Comparison of ENCODE assay signal across 8 mouse cellular contexts in genomic region chr1:86703965-86704326, GRCm38 (mm10). TPM values are rescaled to one million over a fixed set of nuclear protein-coding genes. Genes with fewer than 3 reads are reported as not detected.
A peak's percentile ranks its signal among the peaks of the same experiment; 100 is the strongest.
DNase-seq lines count a peak whose midpoint lies in the region; ATAC-seq and TF ChIP-seq lines count a peak whose summit lies in the region.

No protein-coding gene starts in this region.

- TF ChIP-seq EP300 in liver, embryonic 14.5 days (IDR thresholded peaks at IDR 0.05; ENCODE audit: low read depth): no peak

- DNase-seq in heart, adult 11 months: no peak
- no peak for DNase-seq in liver, embryonic 14.5 days (ENCODE audit: low read depth in 3 of 3, low spot score in 3 of 3)
- no peak for DNase-seq in Muller cell, postnatal 12 days (ENCODE audit: inconsistent ontology term)
- no peak for DNase-seq in frontal cortex, postnatal 14 days (ENCODE audit: low spot score in 2 of 2)
- DNase-seq in thymus, postnatal 25 days: no peak

- no peak for TF ChIP-seq CTCF in E14TG2a.4 (conservative IDR thresholded peaks at IDR 0.05; ENCODE audit: low read length)
- TF ChIP-seq CTCF in liver, embryonic 14.5 days (IDR thresholded peaks at IDR 0.05; ENCODE audit: low read depth): no peak

- peak overlapping the region; percentile 77 for H3K4me2 ChIP-seq in heart, embryonic 12.5 days
- H3K4me2 ChIP-seq in forebrain, embryonic 13.5 days: peak overlapping the region; percentile 74
- peak overlapping the region; percentile 79 for H3K4me2 ChIP-seq in liver, embryonic 14.5 days (ENCODE audit: low read depth)

- H3K4me3 ChIP-seq in heart, embryonic 12.5 days: peak overlapping the region; percentile 91
- peak overlapping the region; percentile 93 for H3K4me3 ChIP-seq in E14TG2a.4 (replicated peaks; ENCODE audit: low read length)
- H3K4me3 ChIP-seq in forebrain, embryonic 13.5 days: peak overlapping the region; percentile 90
- peak overlapping the region; percentile 76 to 82 for H3K4me3 ChIP-seq in liver, embryonic 14.5 days (ENCODE audit: insufficient read depth in 1 of 2, low read depth in 2 of 2, low read length in 2 of 2)

- H3K9me3 ChIP-seq in heart, embryonic 12.5 days (replicated peaks): no peaks in the 10 kb centered on the region
- no peaks in the 10 kb centered on the region for H3K9me3 ChIP-seq in E14TG2a.4 (ENCODE audit: low read length)
- H3K9me3 ChIP-seq in forebrain, embryonic 13.5 days (replicated peaks): no peaks in the 10 kb centered on the region
- no peaks in the 10 kb centered on the region for H3K9me3 ChIP-seq in liver, embryonic 14.5 days (ENCODE audit: control insufficient read depth, low read length)

- H3K27me3 ChIP-seq in heart, embryonic 12.5 days (replicated peaks): no peaks in the 10 kb centered on the region
- peaks cover 2% of the 10 kb centered on the region for H3K27me3 ChIP-seq in E14TG2a.4 (ENCODE audit: insufficient read depth, low read length)
- H3K27me3 ChIP-seq in forebrain, embryonic 13.5 days: no peaks in the 10 kb centered on the region
- no peaks in the 10 kb centered on the region for H3K27me3 ChIP-seq in liver, embryonic 14.5 days (ENCODE audit: control insufficient read depth, insufficient read depth, low read length)

- no peaks in the 10 kb centered on the region for H3K36me3 ChIP-seq in heart, embryonic 12.5 days
- no peaks in the 10 kb centered on the region for H3K36me3 ChIP-seq in E14TG2a.4 (ENCODE audit: insufficient read depth, low read length)
- H3K36me3 ChIP-seq in forebrain, embryonic 13.5 days (ENCODE audit: poor library complexity, severe bottlenecking): no peaks in the 10 kb centered on the region
- H3K36me3 ChIP-seq in liver, embryonic 14.5 days (replicated peaks; ENCODE audit: control insufficient read depth, insufficient read depth, low read depth): no peaks in the 10 kb centered on the region

- peak overlapping the region; percentile 86 for H3K27ac ChIP-seq in heart, embryonic 12.5 days (ENCODE audit: poor library complexity, severe bottlenecking)
- H3K27ac ChIP-seq in forebrain, embryonic 13.5 days: peak overlapping the region; percentile 89
- H3K27ac ChIP-seq in liver, embryonic 14.5 days: peak overlapping the region; percentile 38

- ATAC-seq in heart, embryonic 12.5 days (ENCODE audit: insufficient number of reproducible peaks, low FRiP score): no peak
- no peak for ATAC-seq in forebrain, embryonic 13.5 days
- ATAC-seq in liver, embryonic 14.5 days (ENCODE audit: insufficient read depth): peak; percentile 56

- peak overlapping the region; percentile 92 for H3K9ac ChIP-seq in heart, embryonic 12.5 days
- peak overlapping the region; percentile 92 for H3K9ac ChIP-seq in forebrain, embryonic 13.5 days
- H3K9ac ChIP-seq in liver, embryonic 14.5 days (replicated peaks): peak overlapping the region; percentile 71

- H3K4me1 ChIP-seq in heart, embryonic 12.5 days (replicated peaks): peaks cover 9% of the 10 kb centered on the region
- peaks cover 21% of the 10 kb centered on the region for H3K4me1 ChIP-seq in E14TG2a.4 (replicated peaks; ENCODE audit: low read depth, low read length)
- peaks cover 20% of the 10 kb centered on the region for H3K4me1 ChIP-seq in forebrain, embryonic 13.5 days
- H3K4me1 ChIP-seq in liver, embryonic 14.5 days (replicated peaks; ENCODE audit: control insufficient read depth in 2 of 2, insufficient read depth in 2 of 2, low read length in 1 of 2): peaks cover 11 to 21% of the 10 kb centered on the region in 2 experiments; a peak in 3 of 4 replicates

- WGBS in heart, embryonic 12.5 days: under 1% methylated on average over 27 of the region's 27 CpGs
- under 1% methylated on average over 27 of the region's 27 CpGs for WGBS in forebrain, embryonic 13.5 days
- WGBS in liver, embryonic 14.5 days (ENCODE audit: insufficient replicate concordance): under 1% methylated on average over 27 of the region's 27 CpGs

RNA-seq across cellular contexts. Expression of gene Dis3l2, which starts 0.3 kb away (rescaled TPM):
- polyA plus RNA-seq in heart, embryonic 12.5 days (2016; fragmentation: Nextera tagmentation; extraction: Ambion mirVana): 17.0 and 18.2 TPM in 2 replicates
- polyA plus RNA-seq in forebrain, embryonic 13.5 days (2015; fragmentation: Nextera tagmentation; extraction: Ambion mirVana): 35.8 and 39.2 TPM in 2 replicates
- polyA plus RNA-seq in liver, embryonic 14.5 days (2012; rRNA removed): 5.1 and 6.0 TPM in 2 replicates
- polyA plus RNA-seq in liver, embryonic 14.5 days (2014; fragmentation: Nextera tagmentation; extraction: Ambion mirVana): 7.1 and 8.0 TPM in 2 replicates

RNA-seq across cellular contexts. Expression of gene Nppc, which starts 33.6 kb away (rescaled TPM):
- polyA plus RNA-seq in heart, embryonic 12.5 days (2016; fragmentation: Nextera tagmentation; extraction: Ambion mirVana): 1.3 TPM in 2 replicates
- 2.6 and 2.7 TPM in 2 replicates for polyA plus RNA-seq in forebrain, embryonic 13.5 days (2015; fragmentation: Nextera tagmentation; extraction: Ambion mirVana)
- 0.04 and 0.09 TPM in 2 replicates for polyA plus RNA-seq in liver, embryonic 14.5 days (2012; rRNA removed)
- not detected in 2 replicates for polyA plus RNA-seq in liver, embryonic 14.5 days (2014; fragmentation: Nextera tagmentation; extraction: Ambion mirVana)

Comparison
In these comparisons a context has a peak if more than half of its experiments do, and no peak if none do; other contexts are left out.
1. H3K27ac ChIP-seq: peak in every context shown above with its lines; median percentile 89 in forebrain, embryonic 13.5 days; 86 in heart, embryonic 12.5 days; 38 in liver, embryonic 14.5 days.